Mouse (Mus musculus): ENCODE data around the gene Zc3h12a. TPM values are rescaled to one million over a fixed set of nuclear protein-coding genes. Genes with fewer than 3 reads are reported as not detected.

Zc3h12a gene
- polyA plus RNA-seq, 1 experiment: 28.7 TPM

DNA sequence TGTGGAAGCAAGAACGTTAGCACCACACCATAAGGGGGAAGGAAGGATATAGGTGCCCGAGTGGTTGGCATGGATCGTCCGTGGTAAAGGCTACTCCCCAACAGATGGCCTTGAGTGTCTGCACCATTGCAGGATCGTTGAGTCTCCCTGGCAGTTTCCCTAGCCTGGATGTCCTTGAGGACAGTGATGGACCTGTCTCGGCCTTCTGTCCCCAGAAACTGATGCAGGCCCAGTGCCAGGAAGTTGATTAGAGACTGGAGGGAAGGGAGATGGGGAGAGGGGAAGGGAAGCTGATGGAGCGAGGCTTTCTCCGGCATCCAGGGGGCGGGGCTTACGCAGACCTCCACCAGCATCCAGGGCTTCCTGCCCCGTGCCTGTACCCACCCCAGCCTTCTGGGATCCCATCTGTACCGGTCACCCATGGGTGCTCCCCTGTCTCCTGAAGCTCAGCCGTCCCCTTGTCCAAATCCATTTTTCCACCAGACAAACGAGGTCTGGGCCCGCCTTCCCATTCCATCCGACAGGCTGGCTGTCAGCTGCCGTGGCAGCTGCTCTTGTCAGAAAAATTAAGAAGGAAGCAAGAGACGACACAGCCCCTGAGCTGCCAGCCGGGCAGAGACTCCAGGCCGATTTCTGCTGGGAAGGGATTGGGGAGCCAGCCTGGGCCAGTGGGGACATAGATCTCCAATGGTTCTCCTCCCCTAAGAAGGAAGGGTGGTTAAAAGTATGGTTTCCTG is 31.1 kb upstream of the Zc3h12a start:
- 92% methylated on average over 20 of the region's 20 CpGs for WGBS
- H3K4me1 ChIP-seq (replicated peaks; ENCODE audit: control insufficient read depth, insufficient read depth, low read length): no peaks in the 10 kb centered on the region
- TF ChIP-seq POLR2A (IDR thresholded peaks at IDR 0.05; ENCODE audit: control insufficient read depth, extremely low read depth, insufficient read depth, low read length, poor library complexity): no peak
- no peak for TF ChIP-seq CTCF (IDR thresholded peaks at IDR 0.05; ENCODE audit: borderline replicate concordance, control insufficient read depth, extremely low read depth, insufficient read depth, low read length, poor library complexity)
- no peaks in the 10 kb centered on the region for H3K36me3 ChIP-seq (ENCODE audit: control insufficient read depth, insufficient read depth, low read length)
- DNase-seq: no peak
- H3K4me3 ChIP-seq (ENCODE audit: control insufficient read depth, insufficient read depth, low read length): no peak overlapping the region
- H3K27me3 ChIP-seq (ENCODE audit: control insufficient read depth, insufficient read depth, low read length): no peaks in the 10 kb centered on the region
- no peak overlapping the region for H3K27ac ChIP-seq (ENCODE audit: control insufficient read depth, insufficient read depth, low read length)

DNA sequence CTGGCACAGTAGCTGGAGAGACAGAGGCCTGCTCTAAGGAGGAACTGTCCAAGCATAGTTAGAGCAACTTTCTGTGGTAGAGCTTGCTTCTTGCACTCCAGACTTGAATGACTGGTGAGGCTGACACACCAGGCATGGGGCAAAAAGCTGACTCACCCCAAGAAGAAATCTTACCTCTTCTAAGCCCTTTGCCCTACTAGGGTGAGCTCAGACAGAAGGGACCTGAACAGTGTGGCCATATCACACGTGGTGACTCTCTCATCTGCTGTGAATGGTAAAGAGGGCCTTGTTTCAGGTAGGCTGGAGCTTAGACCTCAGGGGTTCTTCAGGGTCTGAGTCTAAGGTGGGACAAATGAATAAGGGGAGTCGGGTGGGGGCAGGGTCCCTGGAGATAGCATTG is 30.4 kb upstream of the Zc3h12a start:
- Histone ChIP-seq H3K27me3 (ENCODE audit: control insufficient read depth, insufficient read depth, low read length) (no peaks in the 10 kb centered on the region), H3K27ac (ENCODE audit: control insufficient read depth, insufficient read depth, low read length) (no peak overlapping the region), H3K4me1 (replicated peaks; ENCODE audit: control insufficient read depth, insufficient read depth, low read length) (no peaks in the 10 kb centered on the region), H3K36me3 (ENCODE audit: control insufficient read depth, insufficient read depth, low read length) (no peaks in the 10 kb centered on the region), H3K4me3 (ENCODE audit: control insufficient read depth, insufficient read depth, low read length) (no peak overlapping the region)
- DNase-seq: no peak
- WGBS: 86% methylated on average over 2 of the region's 2 CpGs
- no peak for TF ChIP-seq CTCF (IDR thresholded peaks at IDR 0.05; ENCODE audit: borderline replicate concordance, control insufficient read depth, extremely low read depth, insufficient read depth, low read length, poor library complexity)
- no peak for TF ChIP-seq POLR2A (IDR thresholded peaks at IDR 0.05; ENCODE audit: control insufficient read depth, extremely low read depth, insufficient read depth, low read length, poor library complexity)

DNA sequence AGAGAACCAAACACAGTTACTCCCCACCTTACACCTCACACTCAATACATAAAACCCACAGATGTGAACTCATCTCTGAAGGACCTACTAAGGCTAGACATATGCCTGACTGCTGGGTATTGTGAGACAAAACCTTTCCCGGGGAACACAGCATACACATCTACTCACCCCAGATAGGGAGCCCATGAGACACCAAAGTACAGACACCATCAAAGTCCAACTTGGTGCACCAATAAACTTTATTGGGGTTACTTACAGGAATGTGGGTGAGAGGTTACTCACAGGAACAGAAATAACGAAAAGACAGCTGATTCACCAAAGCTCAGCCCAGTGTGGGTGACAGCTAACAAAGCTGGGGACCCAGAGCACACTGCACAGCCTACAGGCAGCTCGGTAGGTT is 29.7 kb upstream of the Zc3h12a start:
- H3K27me3 ChIP-seq (ENCODE audit: control insufficient read depth, insufficient read depth, low read length): no peaks in the 10 kb centered on the region
- DNase-seq: no peak
- H3K4me1 ChIP-seq (replicated peaks; ENCODE audit: control insufficient read depth, insufficient read depth, low read length): no peaks in the 10 kb centered on the region
- no peaks in the 10 kb centered on the region for H3K36me3 ChIP-seq (ENCODE audit: control insufficient read depth, insufficient read depth, low read length)
- no peak overlapping the region for H3K27ac ChIP-seq (ENCODE audit: control insufficient read depth, insufficient read depth, low read length)
- H3K4me3 ChIP-seq (ENCODE audit: control insufficient read depth, insufficient read depth, low read length): no peak overlapping the region
- TF ChIP-seq CTCF (IDR thresholded peaks at IDR 0.05; ENCODE audit: borderline replicate concordance, control insufficient read depth, extremely low read depth, insufficient read depth, low read length, poor library complexity) (no peak), POLR2A (IDR thresholded peaks at IDR 0.05; ENCODE audit: control insufficient read depth, extremely low read depth, insufficient read depth, low read length, poor library complexity) (no peak)
- 83% methylated on average over 3 of the region's 3 CpGs for WGBS

DNA sequence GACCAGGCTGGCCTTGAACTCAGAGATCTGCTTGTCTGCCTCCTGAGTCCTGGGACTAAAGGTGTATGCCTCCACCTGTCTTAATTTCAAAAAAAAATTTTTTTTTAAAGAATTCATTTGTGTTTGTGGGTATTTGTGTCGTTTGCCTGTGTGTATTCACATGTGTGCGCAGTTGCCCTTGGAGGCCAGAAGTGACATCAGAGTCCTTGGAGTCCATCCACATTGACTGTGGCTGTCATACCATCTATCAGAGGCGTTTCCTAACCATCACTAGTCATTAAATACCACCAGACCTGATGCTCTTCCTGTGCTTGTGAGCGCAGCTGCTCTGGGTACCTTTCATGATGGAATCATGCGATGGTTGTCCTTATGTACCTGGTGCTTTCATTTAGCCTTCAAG is 28.0 kb upstream of the Zc3h12a start:
- no peak for DNase-seq
- Histone ChIP-seq H3K27me3 (ENCODE audit: control insufficient read depth, insufficient read depth, low read length) (no peaks in the 10 kb centered on the region), H3K4me1 (replicated peaks; ENCODE audit: control insufficient read depth, insufficient read depth, low read length) (no peaks in the 10 kb centered on the region), H3K4me3 (ENCODE audit: control insufficient read depth, insufficient read depth, low read length) (no peak overlapping the region), H3K36me3 (ENCODE audit: control insufficient read depth, insufficient read depth, low read length) (no peaks in the 10 kb centered on the region), H3K27ac (ENCODE audit: control insufficient read depth, insufficient read depth, low read length) (no peak overlapping the region)
- TF ChIP-seq POLR2A (IDR thresholded peaks at IDR 0.05; ENCODE audit: control insufficient read depth, extremely low read depth, insufficient read depth, low read length, poor library complexity) (no peak), CTCF (IDR thresholded peaks at IDR 0.05; ENCODE audit: borderline replicate concordance, control insufficient read depth, extremely low read depth, insufficient read depth, low read length, poor library complexity) (no peak)
- 83% methylated on average over 5 of the region's 5 CpGs for WGBS

DNA sequence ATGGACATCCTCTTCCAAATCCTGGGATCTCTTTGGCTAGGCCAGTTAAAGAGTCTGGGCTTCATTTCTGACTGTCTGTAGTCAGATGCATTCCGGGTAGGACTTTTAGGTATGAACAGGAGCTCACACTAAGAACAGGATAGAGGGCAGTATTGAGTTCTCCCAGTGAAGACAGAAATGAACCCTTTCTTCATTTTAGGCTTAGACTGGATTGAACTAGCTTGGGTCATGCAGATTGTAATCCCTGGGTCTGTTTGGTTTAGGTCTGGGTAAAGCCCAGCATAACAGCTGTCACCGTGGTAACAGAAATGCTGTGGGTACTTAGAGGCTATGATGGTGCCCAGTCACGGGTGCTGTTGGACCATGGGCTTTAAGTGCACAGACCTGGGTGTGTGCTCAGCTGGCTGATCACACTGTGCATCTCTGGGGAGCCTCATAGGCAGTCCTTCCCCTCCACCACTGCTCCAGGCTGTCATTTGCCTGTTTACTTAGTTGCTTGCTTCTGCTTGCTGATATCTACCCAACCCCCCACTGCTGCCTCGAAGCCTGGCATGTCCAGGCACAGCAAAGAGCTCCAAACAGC is 26.1 kb upstream of the Zc3h12a start:
- DNase-seq: no peak
- H3K4me1 ChIP-seq (replicated peaks; ENCODE audit: control insufficient read depth, insufficient read depth, low read length): no peaks in the 10 kb centered on the region
- H3K27me3 ChIP-seq (ENCODE audit: control insufficient read depth, insufficient read depth, low read length): no peaks in the 10 kb centered on the region
- H3K36me3 ChIP-seq (ENCODE audit: control insufficient read depth, insufficient read depth, low read length): no peaks in the 10 kb centered on the region
- no peak for TF ChIP-seq POLR2A (IDR thresholded peaks at IDR 0.05; ENCODE audit: control insufficient read depth, extremely low read depth, insufficient read depth, low read length, poor library complexity)
- TF ChIP-seq CTCF (IDR thresholded peaks at IDR 0.05; ENCODE audit: borderline replicate concordance, control insufficient read depth, extremely low read depth, insufficient read depth, low read length, poor library complexity): no peak
- WGBS: 83% methylated on average over 4 of the region's 4 CpGs
- no peak overlapping the region for H3K27ac ChIP-seq (ENCODE audit: control insufficient read depth, insufficient read depth, low read length)
- no peak overlapping the region for H3K4me3 ChIP-seq (ENCODE audit: control insufficient read depth, insufficient read depth, low read length)

DNA sequence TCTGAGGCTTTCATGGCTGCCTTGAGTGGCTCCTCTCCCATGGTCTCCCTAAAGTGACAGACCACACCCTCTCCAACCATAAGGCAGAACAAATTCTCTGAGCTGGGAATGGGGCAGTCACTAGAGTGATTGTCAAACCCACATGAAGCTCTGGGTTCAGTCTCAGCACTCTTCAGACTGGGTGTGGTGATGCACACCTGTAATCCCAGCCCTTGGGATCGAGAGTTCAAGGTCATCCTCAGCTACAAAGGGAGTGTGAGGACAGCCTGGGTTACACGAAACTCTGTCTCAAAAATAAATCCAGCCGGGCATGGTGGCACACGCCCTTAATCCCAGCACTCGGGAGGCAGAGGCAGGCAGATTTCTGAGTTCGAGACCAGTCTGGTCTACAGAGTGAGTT is 24.8 kb upstream of the Zc3h12a start:
- no peak for TF ChIP-seq CTCF (IDR thresholded peaks at IDR 0.05; ENCODE audit: borderline replicate concordance, control insufficient read depth, extremely low read depth, insufficient read depth, low read length, poor library complexity)
- no peak for TF ChIP-seq POLR2A (IDR thresholded peaks at IDR 0.05; ENCODE audit: control insufficient read depth, extremely low read depth, insufficient read depth, low read length, poor library complexity)
- no peak for DNase-seq
- Histone ChIP-seq H3K4me1 (replicated peaks; ENCODE audit: control insufficient read depth, insufficient read depth, low read length) (no peaks in the 10 kb centered on the region), H3K36me3 (ENCODE audit: control insufficient read depth, insufficient read depth, low read length) (no peaks in the 10 kb centered on the region), H3K27ac (ENCODE audit: control insufficient read depth, insufficient read depth, low read length) (no peak overlapping the region), H3K27me3 (ENCODE audit: control insufficient read depth, insufficient read depth, low read length) (no peaks in the 10 kb centered on the region), H3K4me3 (ENCODE audit: control insufficient read depth, insufficient read depth, low read length) (no peak overlapping the region)
- 93% methylated on average over 6 of the region's 6 CpGs for WGBS
